Mouse (Mus musculus) adrenal gland, adult 2 months (tissue): ENCODE measurements around the gene Fgf10. TPM values are rescaled to one million over a fixed set of nuclear protein-coding genes. Genes with fewer than 3 reads are reported as not detected.

Experiments
- DNase-seq: peaks from one replicate; pipeline ENCODE4 v3.0.0; 2021
- long read RNA-seq: library from polyadenylated mRNA; stranded (forward); transcript quantifications from one replicate; pipeline ENCODE4 v2.0.0, GENCODE M21; 2021
- polyA plus RNA-seq: library from polyadenylated mRNA; depleted of rRNA; stranded (reverse); fragments of >200 nt; gene quantifications from 2 replicates; pipeline ENCODE4 v1.2.3, GENCODE M21; 2012; rRNA removed
- total RNA-seq, 2 experiments: library from RNA; stranded (reverse); gene quantifications; 2 replicates each; pipeline ENCODE4 v1.2.3; 2021

Fgf10 gene
- 1 to 10 TPM; 1.6 to 3.9 TPM for total RNA-seq
- polyA plus RNA-seq: 0.83 and 0.86 TPM in 2 replicates
- long read RNA-seq, full-length matches to known transcripts: 2 of 2 reads
- long read RNA-seq, partial matches to known transcripts: 0 of 2 reads
- long read RNA-seq, other reads (novel, unspliced or antisense): 0 of 2 reads

DNA sequence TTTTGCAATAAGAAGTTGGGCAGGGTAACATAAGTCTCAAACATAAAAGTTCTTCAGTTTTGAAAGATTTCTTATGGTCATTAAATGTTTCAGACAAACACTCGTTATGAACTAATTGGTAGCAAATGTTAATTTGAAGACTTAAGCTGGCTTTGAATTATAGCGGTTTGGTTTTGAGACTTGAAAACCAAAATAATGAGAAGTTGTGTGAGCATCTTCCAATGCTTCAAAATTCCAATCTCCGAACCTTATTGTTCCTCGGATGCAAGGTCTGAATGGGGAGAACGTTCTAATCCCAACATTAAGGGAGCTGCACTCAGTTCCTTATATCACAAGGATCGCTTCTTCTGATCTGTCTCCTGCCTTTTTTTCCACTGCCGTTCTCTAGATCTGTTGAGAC, at the start of gene Fgf10:
TSS of gene Fgf10 (plus strand) at position 301 of the 400 bp plus-strand sequence.
- no peak for DNase-seq

DNA sequence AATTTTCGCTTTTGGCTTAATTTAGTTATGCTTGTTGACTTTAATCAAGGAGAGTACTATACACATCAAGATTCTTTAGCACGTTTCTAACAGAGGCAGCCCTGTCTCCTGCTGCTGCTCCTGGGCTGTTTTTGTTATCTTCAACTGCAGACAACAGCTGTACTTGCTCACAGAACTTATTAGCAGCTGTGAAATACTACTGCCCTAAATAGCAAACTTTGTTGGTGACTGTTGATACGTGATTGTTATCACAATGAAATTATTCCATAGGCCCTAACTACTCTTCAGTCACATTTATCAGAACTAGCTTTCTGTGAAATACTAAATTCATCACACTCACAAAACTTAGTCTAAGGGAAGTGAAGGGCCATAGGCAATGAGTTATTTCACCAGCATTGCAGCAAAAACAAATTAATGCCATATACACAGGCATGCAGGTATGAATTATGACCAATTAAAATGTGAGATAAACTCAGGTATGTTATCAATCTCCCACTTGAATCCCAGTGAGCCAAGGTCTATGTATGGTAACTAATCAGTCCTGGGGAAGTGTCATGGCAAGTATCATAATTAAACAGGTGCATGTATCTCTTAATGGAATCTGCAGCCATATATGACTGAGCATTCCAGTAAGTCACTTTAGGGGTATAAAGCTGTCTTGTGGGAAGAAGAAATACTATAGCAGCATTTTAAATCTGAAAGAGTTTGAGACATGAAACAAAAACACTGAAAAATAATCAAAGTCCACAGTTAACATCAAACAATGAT, 39.7 kb upstream of the Fgf10 start:
- no peak for DNase-seq

- DNase-seq: no peak
Observed at GRCm38 (mm10) chr13:118631500-118631899, 38.1 kb upstream of the Fgf10 start.

DNA sequence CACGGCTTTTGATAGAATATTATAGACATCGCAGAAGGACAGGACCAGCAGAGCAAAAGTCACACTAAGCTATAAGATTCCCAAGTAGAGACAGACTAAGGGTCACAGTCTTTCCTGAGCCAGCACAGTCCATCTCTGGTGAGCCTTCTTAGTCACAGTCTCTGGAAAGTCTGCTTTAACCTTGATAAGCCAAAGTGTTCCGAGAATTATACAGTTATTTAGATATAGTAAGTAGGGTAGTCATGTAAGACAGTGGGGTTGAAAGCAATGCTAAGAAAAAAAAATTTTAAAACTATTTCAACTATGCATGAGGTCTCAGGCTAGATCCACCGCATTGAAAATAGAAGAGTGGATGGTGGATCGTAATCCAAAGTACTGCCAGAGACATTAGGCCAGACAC, 33.5 kb upstream of the Fgf10 start:
- DNase-seq: no peak

DNA sequence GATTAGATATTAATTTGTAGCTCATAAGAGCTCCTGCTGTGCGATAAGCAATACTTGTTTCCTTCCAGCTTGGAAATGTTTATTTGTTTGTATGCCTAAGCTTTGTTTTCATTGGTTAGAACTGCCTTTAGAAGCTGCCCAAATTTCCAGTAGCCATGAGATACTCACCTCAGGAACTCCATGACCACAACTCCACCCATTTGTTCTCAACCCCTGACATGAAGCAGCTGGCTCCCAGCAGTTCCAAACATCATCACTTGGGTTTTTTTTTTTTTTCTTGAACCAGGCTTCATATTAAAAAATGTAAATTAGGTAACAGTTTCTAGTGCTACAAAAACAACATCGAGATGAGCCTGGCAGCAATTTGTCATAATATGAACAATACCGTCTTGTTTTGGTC, 27.0 kb upstream of the Fgf10 start:
- DNase-seq: no peak

DNA sequence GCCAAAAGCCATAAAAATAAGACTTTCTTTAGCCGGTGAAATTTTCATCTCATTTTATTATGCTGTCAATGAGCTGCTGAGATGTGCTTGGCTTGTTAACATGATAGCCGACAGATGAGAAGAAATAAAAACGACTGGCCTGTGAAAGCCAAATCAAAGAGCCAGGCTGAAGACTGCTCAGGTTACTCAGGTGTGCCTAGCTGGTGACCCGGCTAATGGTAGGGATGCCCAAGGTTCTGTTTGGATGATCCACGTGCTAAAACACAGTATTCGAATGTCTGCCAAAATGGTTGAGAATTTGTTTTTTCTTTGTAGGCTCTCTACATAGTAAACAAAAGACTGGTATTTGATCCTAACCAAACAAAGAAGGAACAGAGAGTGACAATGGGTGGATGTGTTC, 26.5 kb upstream of the Fgf10 start:
- DNase-seq: no peak

DNA sequence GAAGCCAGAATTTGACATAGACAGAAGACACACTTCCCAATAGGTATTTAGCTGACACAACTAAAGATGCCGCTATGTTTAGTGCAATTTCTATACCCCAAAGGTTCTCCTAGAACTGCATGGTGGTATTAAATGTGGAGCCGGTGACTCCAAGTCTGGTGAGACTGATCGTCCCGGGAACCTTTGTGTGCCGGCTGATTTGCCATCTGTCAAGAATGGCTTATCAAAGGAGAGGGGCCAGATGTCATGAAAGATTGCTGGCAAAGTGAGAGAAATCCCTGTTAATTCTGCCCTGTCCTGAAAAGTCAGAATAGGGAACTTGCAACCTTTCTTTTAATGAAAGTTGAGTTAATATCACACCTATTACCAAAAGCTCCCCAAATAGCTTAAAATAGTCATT, 12.6 kb upstream of the Fgf10 start:
- DNase-seq: no peak

DNA sequence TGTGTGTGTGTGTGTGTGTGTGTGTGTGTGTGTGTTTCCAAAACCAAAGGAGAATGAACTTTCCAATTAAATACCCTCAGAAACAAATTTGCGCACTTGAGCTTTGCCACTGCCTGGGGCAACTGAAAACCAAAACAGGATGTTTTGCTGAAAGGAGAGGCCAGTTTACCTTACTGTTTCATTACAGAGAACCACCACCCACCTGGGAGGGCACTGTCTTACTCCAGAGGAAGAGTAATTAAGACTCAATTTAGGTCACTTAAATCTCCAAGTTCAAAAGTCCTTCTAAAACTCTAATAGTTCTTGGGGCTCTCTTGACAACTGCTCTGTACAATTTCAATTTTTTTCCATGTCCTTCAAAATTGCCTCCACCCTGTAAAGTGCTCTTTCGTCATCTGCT, 11.6 kb upstream of the Fgf10 start:
- DNase-seq: no peak

GRCm38 (mm10) chr13:118658608-118659326, 10.8 kb upstream of the Fgf10 start:
- DNase-seq: no peak

GRCm38 (mm10) chr13:118661664-118662063, 7.9 kb upstream of the Fgf10 start:
- DNase-seq: no peak

GRCm38 (mm10) chr13:118664901-118665300, 4.7 kb upstream of the Fgf10 start:
- DNase-seq: no peak

GRCm38 (mm10) chr13:118679228-118679627, 9.6 kb downstream of the Fgf10 start:
- no peak for DNase-seq

DNA sequence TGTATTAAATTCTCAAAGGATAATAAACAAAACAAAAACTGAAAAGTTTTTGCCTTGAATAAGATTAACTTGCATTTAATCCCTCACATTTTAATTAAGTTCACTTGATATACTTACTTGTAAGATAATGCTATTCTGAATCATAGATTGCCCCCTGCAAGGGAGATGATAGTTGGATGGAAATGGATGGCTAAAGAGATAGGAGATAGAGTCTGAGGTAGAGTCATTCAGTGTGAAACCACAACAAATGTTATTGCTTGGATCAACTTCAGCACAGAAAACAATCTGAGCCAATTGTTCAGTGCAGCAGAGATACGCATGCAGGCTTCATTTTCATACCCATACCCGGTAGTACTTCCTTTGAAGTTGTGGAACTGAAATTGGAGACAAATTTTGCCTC, 23.5 kb downstream of the Fgf10 start:
- no peak for DNase-seq

GRCm38 (mm10) chr13:118695103-118695502, 25.5 kb downstream of the Fgf10 start:
- DNase-seq: no peak

GRCm38 (mm10) chr13:118703727-118704126, 34.1 kb downstream of the Fgf10 start:
- no peak for DNase-seq

GRCm38 (mm10) chr13:118705716-118706115, 36.1 kb downstream of the Fgf10 start:
- no peak for DNase-seq

DNA sequence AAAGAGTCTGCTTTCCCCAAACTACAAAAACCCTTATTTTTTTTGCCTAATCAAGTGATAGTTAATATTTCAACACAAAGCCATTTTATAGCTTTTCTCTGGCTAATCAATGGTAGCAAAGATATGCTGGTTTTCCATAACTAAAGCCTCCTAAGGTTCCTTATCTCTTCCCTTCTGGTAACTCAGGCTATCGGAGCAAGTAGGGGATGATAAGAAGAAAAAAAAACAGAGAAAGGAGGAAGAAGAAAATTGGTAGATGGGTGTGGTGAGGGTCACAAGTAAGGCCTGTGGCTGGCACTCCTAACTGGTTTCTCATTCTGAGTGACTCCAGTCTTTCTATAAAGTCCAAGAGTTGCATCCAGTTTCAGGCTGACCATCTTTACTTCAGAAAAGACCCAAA, 40.3 kb downstream of the Fgf10 start:
- no peak for DNase-seq

- DNase-seq: no peak
Observed at GRCm38 (mm10) chr13:118713626-118714150, 44.1 kb downstream of the Fgf10 start.

- DNase-seq: peak; percentile 3
Observed at GRCm38 (mm10) chr13:118714284-118715065, 44.9 kb downstream of the Fgf10 start.

DNA sequence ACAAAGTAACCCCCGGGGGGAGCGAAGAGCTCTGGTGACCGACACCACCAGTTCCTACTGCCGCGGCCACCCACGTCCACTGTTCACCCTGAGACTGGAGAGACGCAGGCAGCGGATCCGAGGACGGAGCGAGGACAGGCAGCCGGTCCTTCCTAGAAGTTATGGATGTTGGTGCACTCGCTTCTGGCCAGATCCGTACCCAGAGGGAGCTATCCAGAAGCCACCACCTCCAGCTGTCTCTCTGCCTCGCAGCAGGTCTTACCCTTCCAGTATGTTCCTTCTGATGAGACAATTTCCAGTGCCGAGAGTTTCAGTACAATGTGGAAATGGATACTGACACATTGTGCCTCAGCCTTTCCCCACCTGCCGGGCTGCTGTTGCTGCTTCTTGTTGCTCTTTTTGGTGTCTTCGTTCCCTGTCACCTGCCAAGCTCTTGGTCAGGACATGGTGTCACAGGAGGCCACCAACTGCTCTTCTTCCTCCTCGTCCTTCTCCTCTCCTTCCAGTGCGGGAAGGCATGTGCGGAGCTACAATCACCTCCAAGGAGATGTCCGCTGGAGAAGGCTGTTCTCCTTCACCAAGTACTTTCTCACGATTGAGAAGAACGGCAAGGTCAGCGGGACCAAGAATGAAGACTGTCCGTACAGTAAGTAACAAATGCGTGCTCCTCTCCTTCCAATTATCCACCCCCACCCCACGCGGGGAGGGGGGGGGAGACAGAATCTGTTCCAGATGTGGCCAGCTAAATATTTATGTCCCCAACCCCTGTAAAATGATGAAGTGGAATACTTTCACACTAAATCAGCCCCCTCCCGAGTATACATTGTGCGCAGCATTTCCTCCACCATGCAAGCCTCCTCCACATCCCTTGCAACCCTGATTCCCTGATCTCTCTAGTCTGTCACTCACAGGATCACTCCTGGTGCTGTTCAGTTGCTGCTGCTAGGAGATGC, 45.8 kb downstream of the Fgf10 start:
- DNase-seq: peak; percentile 2

- DNase-seq: no peak
Observed at GRCm38 (mm10) chr13:118716265-118716664, 46.7 kb downstream of the Fgf10 start.
